Mouse (Mus musculus): ENCODE results near the gene Tiam1.

The Tiam1 gene

GRCm38 (mm10) chr16:90046494-90047158 is 96.9 kb downstream of the Tiam1 start:
- DNase-seq = peak in 1 of 2 experiments; percentile 55

- no peak for DNase-seq
Measured at GRCm38 (mm10) chr16:90045611-90046010, 98.0 kb downstream of the Tiam1 start.

GRCm38 (mm10) chr16:90044004-90044754 is 99.4 kb downstream of the Tiam1 start:
- DNase-seq = no peak

GRCm38 (mm10) chr16:90042874-90043273 is 100.7 kb downstream of the Tiam1 start:
- no peak for DNase-seq

GRCm38 (mm10) chr16:90042386-90042785 is 101.2 kb downstream of the Tiam1 start:
- no peak for DNase-seq

- no peak for DNase-seq
Measured at GRCm38 (mm10) chr16:90040771-90041364, 102.7 kb downstream of the Tiam1 start.

GRCm38 (mm10) chr16:90035595-90036110 is 107.9 kb downstream of the Tiam1 start:
- DNase-seq = no peak

GRCm38 (mm10) chr16:90030355-90030754 is 113.2 kb downstream of the Tiam1 start:
- DNase-seq = no peak

- DNase-seq = no peak
Measured at GRCm38 (mm10) chr16:90027886-90028285, 115.7 kb downstream of the Tiam1 start.

- DNase-seq = no peak
Measured at GRCm38 (mm10) chr16:90025526-90026172, 117.9 kb downstream of the Tiam1 start.

- DNase-seq = no peak
Measured at GRCm38 (mm10) chr16:90023665-90024010, 119.9 kb downstream of the Tiam1 start.

- DNase-seq = no peak
Measured at GRCm38 (mm10) chr16:90022932-90023664, 120.5 kb downstream of the Tiam1 start.

GRCm38 (mm10) chr16:90016046-90016445 is 127.5 kb downstream of the Tiam1 start:
- DNase-seq = no peak

- peak; percentile 14 to 42 for DNase-seq
Measured at GRCm38 (mm10) chr16:90014596-90014995, 129.0 kb downstream of the Tiam1 start.

GRCm38 (mm10) chr16:90011521-90012181 is 131.9 kb downstream of the Tiam1 start:
- DNase-seq = no peak

- DNase-seq = no peak
Measured at GRCm38 (mm10) chr16:90008504-90008903, 135.1 kb downstream of the Tiam1 start.

GRCm38 (mm10) chr16:90007391-90007977 is 136.1 kb downstream of the Tiam1 start:
- no peak for DNase-seq

- no peak for DNase-seq
Measured at GRCm38 (mm10) chr16:90003556-90003955, 140.0 kb downstream of the Tiam1 start.

GRCm38 (mm10) chr16:89995155-89995554 is 148.4 kb downstream of the Tiam1 start:
- no peak for DNase-seq

- no peak for DNase-seq
Measured at GRCm38 (mm10) chr16:89993991-89994825, 149.4 kb downstream of the Tiam1 start.

GRCm38 (mm10) chr16:89993506-89993905 is 150.1 kb downstream of the Tiam1 start:
- no peak for DNase-seq

All from kidney, postnatal 25 days (tissue).